Mouse (Mus musculus): ENCODE results near the gene Ms4a7. TPM values are rescaled to one million over a fixed set of nuclear protein-coding genes. Genes with fewer than 3 reads are reported as not detected.

Gene Ms4a7
- polyA plus RNA-seq (2016; fragmentation: Nextera tagmentation; extraction: Ambion mirVana): 0.33 TPM in 1 of 2 replicates, not detected in the other

DNA sequence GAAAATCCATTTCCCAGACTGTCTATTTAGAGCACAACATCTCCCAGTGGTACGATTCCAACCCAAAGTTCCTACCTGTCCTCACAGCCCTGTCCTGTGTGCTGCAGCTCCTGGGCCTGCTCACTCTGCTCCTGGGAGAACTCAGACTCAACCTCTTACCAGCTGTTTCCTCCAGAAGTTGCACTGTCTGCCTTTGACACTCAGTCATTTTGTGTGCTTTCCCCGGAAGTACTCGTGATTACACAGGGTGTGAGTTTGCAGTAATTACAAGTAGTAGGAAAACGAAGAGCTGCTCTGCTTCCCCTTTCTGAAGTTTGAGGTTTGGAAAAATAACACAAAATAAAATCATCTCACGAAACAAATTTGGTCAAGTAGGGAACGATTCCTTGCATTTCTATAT, at the start of gene Ms4a7:
TSS of gene Ms4a7 (minus strand) at position 215 of the 400 bp plus-strand sequence.
- H3K36me3 ChIP-seq: no peaks in the 10 kb centered on the region
- WGBS: 87% methylated on average over 6 of the region's 6 CpGs
- no peak within 1 kb of the TSS for H3K4me3 ChIP-seq
- H3K4me1 ChIP-seq: no peaks in the 10 kb centered on the region
- H3K9me3 ChIP-seq (replicated peaks): no peaks in the 10 kb centered on the region
- no peak for DNase-seq (ENCODE audit: low spot score)
- H3K27me3 ChIP-seq (ENCODE audit: low read depth, poor library complexity, severe bottlenecking): no peaks in the 10 kb centered on the region
- no peak within 1 kb of the TSS for H3K27ac ChIP-seq

DNA sequence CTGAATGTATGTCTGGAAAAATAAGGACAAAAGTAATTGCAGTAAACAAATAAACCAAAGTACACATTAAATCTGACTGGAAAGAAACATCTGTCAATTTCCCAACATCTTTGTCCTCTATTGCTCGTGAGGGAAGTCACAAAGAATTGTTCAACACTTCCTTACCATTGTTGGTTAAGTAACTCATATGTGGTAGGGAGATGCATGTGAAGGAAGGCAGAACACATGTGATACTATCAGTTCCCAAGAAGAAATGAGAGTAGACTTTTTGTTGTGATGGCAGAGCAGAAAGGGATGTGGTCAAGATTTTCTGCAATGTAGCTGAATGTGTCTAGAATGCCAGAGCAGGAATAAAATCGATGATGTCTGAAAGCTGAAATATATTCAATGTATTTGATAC, 40.5 kb upstream of the Ms4a7 start:
- WGBS: 87% methylated on average over 2 of the region's 2 CpGs
- DNase-seq (ENCODE audit: low spot score): no peak
- H3K36me3 ChIP-seq: no peaks in the 10 kb centered on the region
- no peaks in the 10 kb centered on the region for H3K27me3 ChIP-seq (ENCODE audit: low read depth, poor library complexity, severe bottlenecking)
- H3K4me3 ChIP-seq: no peak overlapping the region
- no peak overlapping the region for H3K27ac ChIP-seq
- no peaks in the 10 kb centered on the region for H3K4me1 ChIP-seq
- no peaks in the 10 kb centered on the region for H3K9me3 ChIP-seq (replicated peaks)

DNA sequence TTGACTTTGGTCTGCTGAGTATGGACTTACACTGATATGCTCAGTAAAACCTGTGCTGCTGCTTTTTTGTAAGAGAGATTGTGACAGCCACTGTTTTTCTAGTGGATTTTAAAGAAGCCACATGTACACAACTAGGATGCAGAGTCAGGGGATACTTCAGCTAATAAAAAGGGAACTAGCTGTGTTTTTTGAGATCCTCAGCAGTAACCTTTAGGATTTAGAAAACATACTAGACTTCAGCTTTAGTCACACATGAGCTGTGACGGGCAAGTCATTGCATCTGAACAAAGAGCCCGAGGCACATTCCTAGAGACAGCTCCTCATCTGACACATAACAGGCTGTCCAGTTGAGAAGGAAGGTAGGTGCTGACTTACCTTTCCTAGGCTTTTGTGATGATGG, 39.3 kb upstream of the Ms4a7 start, which contains the start of gene Ms4a4a:
TSS of gene Ms4a4a (plus strand) at position 251 of the 400 bp plus-strand sequence.
- DNase-seq (ENCODE audit: low spot score): no peak
- H3K4me3 ChIP-seq: no peak within 1 kb of the TSS
- WGBS: 78% methylated on average over 2 of the region's 2 CpGs

DNA sequence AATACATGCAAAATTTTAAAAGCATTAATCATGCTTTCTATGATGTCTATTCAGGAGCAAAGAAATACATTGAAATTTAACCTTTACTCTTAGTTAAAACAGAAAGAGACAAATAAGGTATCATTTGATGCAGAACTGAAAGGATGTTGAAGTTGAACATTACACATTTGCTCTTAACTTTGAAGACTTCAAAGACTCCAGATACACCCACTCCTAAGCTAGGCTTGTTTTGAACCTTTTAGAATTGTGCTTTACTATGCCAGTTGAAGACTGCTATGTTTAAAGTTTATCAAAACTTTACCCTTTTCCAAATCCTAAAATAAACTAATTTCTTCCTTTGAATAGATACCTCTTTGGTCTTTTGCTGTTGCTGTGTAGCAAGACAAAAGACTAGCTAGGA, 35.2 kb upstream of the Ms4a7 start:
- Histone ChIP-seq H3K27me3 (ENCODE audit: low read depth, poor library complexity, severe bottlenecking) (no peaks in the 10 kb centered on the region), H3K4me3 (no peak overlapping the region), H3K9me3 (replicated peaks) (no peaks in the 10 kb centered on the region), H3K27ac (no peak overlapping the region), H3K4me1 (no peaks in the 10 kb centered on the region), H3K36me3 (no peaks in the 10 kb centered on the region)
- no peak for DNase-seq (ENCODE audit: low spot score)

More for the DNA sequence above, 39.3 kb upstream of the Ms4a7 start, which contains the start of gene Ms4a4a:
- Histone ChIP-seq H3K9me3 (replicated peaks) (no peaks in the 10 kb centered on the region), H3K4me1 (no peaks in the 10 kb centered on the region), H3K36me3 (no peaks in the 10 kb centered on the region), H3K27me3 (ENCODE audit: low read depth, poor library complexity, severe bottlenecking) (no peaks in the 10 kb centered on the region), H3K27ac (no peak within 1 kb of the TSS)

DNA sequence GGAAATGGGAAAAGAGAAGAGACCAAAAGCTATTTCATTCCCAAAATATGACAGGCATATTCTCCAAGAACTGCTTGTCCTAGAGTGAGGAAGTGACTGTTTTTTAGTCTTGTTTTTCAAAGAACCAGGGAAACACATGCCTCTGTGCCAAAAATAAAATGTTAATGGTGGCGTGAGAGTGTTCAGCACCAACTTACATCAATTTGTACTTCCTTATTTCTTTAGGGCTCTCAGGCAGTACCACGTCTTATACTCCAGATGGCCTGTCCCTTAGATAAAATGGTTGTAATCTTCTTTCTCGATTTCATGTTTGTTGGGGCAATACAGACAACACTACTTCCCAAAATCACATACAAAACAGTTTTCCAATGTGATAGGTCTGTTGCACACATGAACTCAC, 32.4 kb upstream of the Ms4a7 start:
- H3K9me3 ChIP-seq (replicated peaks): no peaks in the 10 kb centered on the region
- H3K27me3 ChIP-seq (ENCODE audit: low read depth, poor library complexity, severe bottlenecking): no peaks in the 10 kb centered on the region
- no peaks in the 10 kb centered on the region for H3K4me1 ChIP-seq
- H3K27ac ChIP-seq: no peak overlapping the region
- DNase-seq (ENCODE audit: low spot score): no peak
- no peak overlapping the region for H3K4me3 ChIP-seq
- 85% methylated on average over 3 of the region's 3 CpGs for WGBS
- no peaks in the 10 kb centered on the region for H3K36me3 ChIP-seq

DNA sequence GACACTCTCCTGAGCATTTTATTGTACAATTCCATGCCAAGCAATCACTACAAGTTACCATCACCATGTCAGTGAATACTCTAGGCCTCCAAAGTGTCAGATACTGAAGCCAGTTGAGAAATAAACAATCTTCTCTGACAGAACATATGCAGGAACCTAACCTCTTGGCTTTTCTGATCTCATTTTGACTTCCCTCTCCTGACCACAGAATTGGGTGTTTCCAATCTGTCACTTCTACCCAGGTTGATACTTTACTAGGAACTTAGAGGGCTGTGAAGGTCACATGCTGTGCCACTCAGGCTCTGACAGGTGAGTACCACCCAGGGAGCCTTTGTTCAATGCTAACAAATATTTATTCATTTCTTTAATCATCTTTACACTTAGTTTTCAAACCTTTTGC, 26.1 kb upstream of the Ms4a7 start:
- no peak for DNase-seq (ENCODE audit: low spot score)
- Histone ChIP-seq H3K9me3 (replicated peaks) (no peaks in the 10 kb centered on the region), H3K4me3 (no peak overlapping the region), H3K27ac (no peak overlapping the region), H3K27me3 (ENCODE audit: low read depth, poor library complexity, severe bottlenecking) (no peaks in the 10 kb centered on the region), H3K4me1 (no peaks in the 10 kb centered on the region), H3K36me3 (no peaks in the 10 kb centered on the region)

DNA sequence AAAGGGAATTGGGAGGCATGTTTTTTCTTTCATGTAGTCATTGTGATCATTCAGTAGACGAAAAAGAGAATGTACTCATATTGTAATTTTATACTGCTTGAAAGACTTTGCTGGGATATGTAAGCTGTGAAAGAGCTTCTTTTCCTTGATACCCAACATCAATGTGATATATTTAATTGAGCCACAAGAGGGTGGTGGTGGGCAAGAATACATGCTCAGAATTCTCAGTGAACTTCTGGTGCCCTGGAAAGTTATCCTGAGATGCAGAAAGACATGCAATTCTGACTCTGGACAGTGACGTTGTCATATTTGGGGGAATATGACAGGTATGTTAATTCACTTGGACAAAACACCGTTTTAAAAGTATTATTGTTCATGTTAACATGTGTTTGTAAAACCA, 24.2 kb upstream of the Ms4a7 start:
- H3K36me3 ChIP-seq: no peaks in the 10 kb centered on the region
- DNase-seq (ENCODE audit: low spot score): no peak
- WGBS: 75% methylated on average over 3 of the region's 3 CpGs
- H3K9me3 ChIP-seq (replicated peaks): no peaks in the 10 kb centered on the region
- H3K4me3 ChIP-seq: no peak overlapping the region
- no peaks in the 10 kb centered on the region for H3K4me1 ChIP-seq
- H3K27ac ChIP-seq: no peak overlapping the region
- no peaks in the 10 kb centered on the region for H3K27me3 ChIP-seq (ENCODE audit: low read depth, poor library complexity, severe bottlenecking)

DNA sequence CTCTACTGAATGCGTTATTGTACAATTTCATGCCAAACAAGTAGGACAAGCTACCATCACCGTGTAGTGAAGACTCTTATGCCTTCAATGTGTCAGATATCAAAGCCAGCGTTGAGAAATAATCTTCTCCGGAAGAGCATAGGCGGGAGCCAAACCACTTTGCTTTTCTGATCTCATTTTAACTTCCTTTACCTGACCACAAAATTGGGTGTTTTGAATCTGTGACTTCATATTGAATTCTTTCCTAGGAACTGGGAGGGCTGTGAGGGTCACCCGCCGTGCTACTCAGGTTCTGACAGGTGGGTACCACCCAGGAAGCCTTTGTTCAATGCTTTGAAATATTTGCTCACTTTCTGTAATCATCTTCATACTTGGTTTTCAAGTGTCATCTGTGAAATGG, 19.8 kb upstream of the Ms4a7 start:
- Histone ChIP-seq H3K9me3 (replicated peaks) (no peaks in the 10 kb centered on the region), H3K4me1 (no peaks in the 10 kb centered on the region), H3K27me3 (ENCODE audit: low read depth, poor library complexity, severe bottlenecking) (no peaks in the 10 kb centered on the region), H3K36me3 (no peaks in the 10 kb centered on the region), H3K4me3 (no peak overlapping the region), H3K27ac (no peak overlapping the region)
- DNase-seq (ENCODE audit: low spot score): no peak
- 86% methylated on average over 7 of the region's 7 CpGs for WGBS

DNA sequence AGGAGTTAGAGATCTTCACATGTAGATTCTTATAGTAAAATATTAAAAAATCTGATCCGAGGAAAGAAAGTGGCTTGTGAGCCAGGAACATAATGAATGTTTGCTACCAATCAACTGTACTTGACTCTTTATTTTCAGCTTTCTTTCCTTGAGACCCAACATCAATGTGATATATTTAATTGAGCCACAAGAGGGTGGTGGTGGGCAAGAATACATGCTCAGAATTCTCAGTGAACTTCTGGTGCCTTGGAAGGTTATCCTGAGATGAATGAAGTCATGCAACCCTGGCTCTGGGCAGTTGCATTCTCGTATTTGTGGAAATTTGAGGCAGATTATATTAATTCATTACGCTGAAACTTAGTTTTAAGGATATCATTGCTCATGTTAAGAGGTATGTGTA, 15.9 kb upstream of the Ms4a7 start:
- WGBS: 64% methylated on average over 3 of the region's 3 CpGs
- no peaks in the 10 kb centered on the region for H3K27me3 ChIP-seq (ENCODE audit: low read depth, poor library complexity, severe bottlenecking)
- H3K4me3 ChIP-seq: no peak overlapping the region
- DNase-seq (ENCODE audit: low spot score): no peak
- no peaks in the 10 kb centered on the region for H3K9me3 ChIP-seq (replicated peaks)
- H3K4me1 ChIP-seq: no peaks in the 10 kb centered on the region
- H3K27ac ChIP-seq: no peak overlapping the region
- H3K36me3 ChIP-seq: no peaks in the 10 kb centered on the region

DNA sequence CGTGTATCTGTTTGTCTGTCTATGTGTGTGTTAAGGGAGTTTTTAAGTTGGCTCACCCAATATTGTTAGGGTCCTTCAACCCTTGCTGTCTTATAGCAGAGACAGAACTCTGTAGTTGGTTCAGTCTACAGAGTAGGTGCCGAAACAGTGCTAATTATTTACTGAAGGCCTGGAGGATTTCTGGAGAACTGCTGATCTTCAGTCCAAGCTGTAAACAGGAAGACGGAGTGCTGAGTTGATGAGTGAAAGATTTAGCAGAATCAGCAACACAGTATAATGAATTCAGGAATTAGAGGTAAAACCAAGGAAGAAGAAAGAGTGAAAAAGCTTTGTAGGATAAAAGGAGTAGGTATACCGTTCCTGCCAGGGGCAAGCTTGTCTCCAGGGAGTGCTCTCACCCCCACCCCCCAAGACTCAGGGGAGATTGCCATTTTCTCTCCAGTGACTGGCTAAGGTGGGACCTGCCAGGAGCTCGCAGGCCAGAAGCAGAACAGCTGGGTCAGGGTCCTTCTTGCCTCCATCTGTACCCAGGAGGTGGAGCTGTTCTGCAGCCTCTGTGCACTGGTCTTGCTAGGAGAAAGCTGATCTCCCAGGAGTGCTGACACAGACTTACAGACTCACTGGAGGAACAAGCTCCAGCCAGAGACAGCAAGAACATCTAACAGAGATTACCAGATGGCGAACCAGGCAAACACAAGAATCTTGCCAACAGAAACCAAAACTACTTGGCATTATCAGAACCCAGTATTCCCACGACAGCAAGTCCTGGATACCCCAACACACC, 13.9 kb upstream of the Ms4a7 start:
- 62% methylated on average over 7 of the region's 7 CpGs for WGBS
- Histone ChIP-seq H3K27ac (no peak overlapping the region), H3K27me3 (ENCODE audit: low read depth, poor library complexity, severe bottlenecking) (no peaks in the 10 kb centered on the region), H3K36me3 (no peaks in the 10 kb centered on the region), H3K4me3 (no peak overlapping the region), H3K9me3 (replicated peaks) (no peaks in the 10 kb centered on the region), H3K4me1 (no peaks in the 10 kb centered on the region)
- no peak for DNase-seq (ENCODE audit: low spot score)

DNA sequence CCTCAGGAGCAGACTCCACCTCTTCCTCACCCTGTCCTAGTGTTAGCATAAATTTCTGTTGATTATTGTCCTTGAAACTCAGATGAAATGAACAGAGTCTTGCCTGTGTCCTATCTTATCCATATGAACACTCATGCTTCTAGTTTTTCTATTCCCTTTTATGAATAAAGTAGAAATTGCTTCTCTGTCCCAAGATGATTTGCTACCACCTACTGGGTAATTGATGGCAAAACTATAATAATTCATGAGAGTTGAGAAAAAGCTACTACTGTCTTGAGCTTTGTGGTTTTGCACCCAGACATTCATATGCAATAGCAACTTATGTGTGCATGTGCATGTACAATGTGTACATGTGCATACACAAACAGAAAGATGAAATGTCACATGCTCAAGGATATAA, 8.0 kb upstream of the Ms4a7 start:
- Histone ChIP-seq H3K27ac (no peak overlapping the region), H3K27me3 (ENCODE audit: low read depth, poor library complexity, severe bottlenecking) (no peaks in the 10 kb centered on the region), H3K4me1 (no peaks in the 10 kb centered on the region), H3K9me3 (replicated peaks) (no peaks in the 10 kb centered on the region), H3K36me3 (no peaks in the 10 kb centered on the region), H3K4me3 (no peak overlapping the region)
- no peak for DNase-seq (ENCODE audit: low spot score)

DNA sequence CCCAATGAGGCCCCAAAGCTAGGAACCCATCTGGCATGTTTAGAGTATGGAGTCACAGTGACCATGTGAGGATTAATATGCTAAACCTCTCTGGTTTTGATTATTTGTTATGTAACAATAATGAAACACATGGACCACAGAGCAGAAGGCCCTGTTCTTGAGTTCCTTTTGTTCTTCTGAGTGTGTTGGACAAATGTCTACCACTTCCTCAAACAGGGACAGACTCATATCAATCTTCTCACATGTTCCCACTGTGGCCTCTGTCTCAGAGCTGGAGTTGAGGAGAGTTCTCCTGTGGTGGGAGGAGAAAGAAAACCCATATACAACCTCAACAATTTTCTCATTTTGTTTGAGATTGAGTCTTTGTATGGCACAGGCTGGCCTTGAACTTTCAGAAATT, 7.2 kb upstream of the Ms4a7 start:
- no peak overlapping the region for H3K27ac ChIP-seq

DNA sequence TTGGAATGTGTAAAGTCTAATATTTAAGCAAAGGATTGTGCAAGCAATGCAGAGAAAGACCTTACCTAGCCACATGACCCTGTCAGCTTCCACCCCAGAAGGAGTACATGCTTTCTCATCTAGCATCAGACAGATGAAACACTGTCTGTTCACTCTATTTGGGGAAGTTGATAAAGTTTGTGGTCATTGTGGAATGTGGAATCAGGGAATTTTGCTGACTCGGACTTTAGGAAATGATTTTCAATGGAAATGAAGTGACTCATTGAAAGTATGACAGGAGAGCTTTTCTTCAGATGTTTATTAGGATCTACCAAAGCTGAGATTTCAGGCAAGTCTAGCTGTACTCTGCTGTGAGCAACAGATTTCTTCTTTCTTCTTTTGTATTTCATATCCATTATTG, 14.8 kb downstream of the Ms4a7 start:
- H3K9me3 ChIP-seq (replicated peaks): no peaks in the 10 kb centered on the region
- H3K36me3 ChIP-seq: no peaks in the 10 kb centered on the region
- H3K27ac ChIP-seq: no peak overlapping the region
- no peak overlapping the region for H3K4me3 ChIP-seq
- 92% methylated on average over 1 of the region's 1 CpGs for WGBS
- no peaks in the 10 kb centered on the region for H3K27me3 ChIP-seq (ENCODE audit: low read depth, poor library complexity, severe bottlenecking)
- H3K4me1 ChIP-seq: no peaks in the 10 kb centered on the region
- DNase-seq (ENCODE audit: low spot score): no peak

More for the DNA sequence above, 7.2 kb upstream of the Ms4a7 start:
- Histone ChIP-seq H3K4me1 (no peaks in the 10 kb centered on the region), H3K9me3 (replicated peaks) (no peaks in the 10 kb centered on the region), H3K27me3 (ENCODE audit: low read depth, poor library complexity, severe bottlenecking) (no peaks in the 10 kb centered on the region), H3K36me3 (no peaks in the 10 kb centered on the region), H3K4me3 (no peak overlapping the region)
- no peak for DNase-seq (ENCODE audit: low spot score)

DNA sequence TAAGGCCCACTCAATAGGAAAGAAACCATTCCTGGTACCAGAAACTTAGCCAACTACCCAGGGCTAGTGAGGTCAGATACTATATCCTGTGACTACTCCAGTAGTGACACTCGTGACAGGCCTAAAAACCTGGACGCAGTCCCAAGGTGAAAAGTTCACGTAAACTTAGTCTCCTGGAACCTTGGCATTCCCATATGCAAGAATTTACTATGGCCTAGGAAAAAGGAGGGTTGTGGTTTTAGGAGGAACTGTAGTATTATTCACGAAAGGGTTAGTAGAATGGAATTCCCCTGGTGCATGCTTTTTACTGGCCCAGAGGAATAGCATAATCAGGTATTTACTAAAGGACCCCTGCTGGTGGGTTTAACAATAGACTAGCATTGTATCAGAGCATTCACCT, 19.2 kb downstream of the Ms4a7 start:
- H3K27ac ChIP-seq: no peak overlapping the region
- H3K36me3 ChIP-seq: no peaks in the 10 kb centered on the region
- no peaks in the 10 kb centered on the region for H3K27me3 ChIP-seq (ENCODE audit: low read depth, poor library complexity, severe bottlenecking)
- no peak overlapping the region for H3K4me3 ChIP-seq
- no peaks in the 10 kb centered on the region for H3K9me3 ChIP-seq (replicated peaks)
- 92% methylated on average over 4 of the region's 4 CpGs for WGBS
- DNase-seq (ENCODE audit: low spot score): no peak
- no peaks in the 10 kb centered on the region for H3K4me1 ChIP-seq

Data from limb, embryonic 10.5 days (tissue).